Mouse (Mus musculus): Measurements from ENCODE around the gene Chmp1a. TPM values are rescaled to one million over a fixed set of nuclear protein-coding genes. Genes with fewer than 3 reads are reported as not detected.
A peak's percentile ranks its signal among the peaks of the same experiment; 100 is the strongest.
"Not testable (repeated sequence)": the region's sequence is repeated elsewhere in the genome, so short reads cannot be mapped to it uniquely, and the experiment has no call there.

Chmp1a gene
- total RNA-seq (2021) = 100 to 1,000 TPM in 1 of 2 experiments, 10 to 100 TPM in 1; 98.8 to 117 TPM
- long read RNA-seq, partial matches to known transcripts = 3 of 98 reads
- long read RNA-seq, other reads (novel, unspliced or antisense) = 92 of 98 reads

DNA sequence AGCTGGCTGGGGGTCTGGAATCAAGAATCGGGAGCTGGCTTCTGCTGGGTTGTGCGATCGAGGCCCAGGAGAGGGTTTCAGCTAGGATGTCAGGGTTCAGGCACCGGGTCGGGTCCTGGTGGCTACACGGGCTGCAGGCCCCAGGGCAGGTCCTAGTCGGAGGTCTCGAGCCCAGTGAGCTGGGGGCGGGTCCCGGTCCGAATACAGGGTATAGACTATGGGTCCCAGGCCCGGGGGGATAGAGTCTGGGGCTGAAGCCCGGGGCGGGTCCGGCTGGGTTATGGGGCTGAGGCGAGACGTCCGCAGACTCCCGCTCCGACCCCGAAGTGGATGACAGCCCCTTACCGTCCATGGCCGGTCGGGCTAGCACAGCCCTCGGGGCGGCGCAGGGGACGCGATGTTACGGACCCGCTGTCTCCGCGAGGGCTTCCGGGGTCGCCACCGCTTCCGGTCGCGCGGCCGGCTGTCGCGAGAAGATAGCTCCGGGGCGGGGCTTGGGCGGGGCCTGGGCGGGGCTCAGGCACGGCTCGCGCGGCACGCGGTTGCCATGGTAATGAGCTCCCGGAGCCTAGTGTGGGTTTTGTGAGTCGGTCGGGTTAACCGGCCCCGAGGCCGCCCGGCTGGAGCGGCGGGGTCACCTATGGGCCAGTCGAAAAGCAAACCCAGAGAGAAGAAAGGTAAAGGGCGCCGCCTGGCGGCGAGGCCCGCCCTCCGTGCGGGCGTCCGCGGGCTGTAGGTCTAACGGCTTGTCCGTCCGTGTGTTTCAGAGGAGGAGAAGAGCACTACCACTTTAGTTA lies at the start of gene Chmp1a, which contains the start of gene Spata33:
Chmp1a (minus strand) TSS at position 443 of the 797 bp plus-strand sequence.
Spata33 (plus strand) TSS at position 512 of the 797 bp plus-strand sequence.
- peak; percentile 75 to 92 for DNase-seq (ENCODE audit: low spot score in 2 of 2)

DNA sequence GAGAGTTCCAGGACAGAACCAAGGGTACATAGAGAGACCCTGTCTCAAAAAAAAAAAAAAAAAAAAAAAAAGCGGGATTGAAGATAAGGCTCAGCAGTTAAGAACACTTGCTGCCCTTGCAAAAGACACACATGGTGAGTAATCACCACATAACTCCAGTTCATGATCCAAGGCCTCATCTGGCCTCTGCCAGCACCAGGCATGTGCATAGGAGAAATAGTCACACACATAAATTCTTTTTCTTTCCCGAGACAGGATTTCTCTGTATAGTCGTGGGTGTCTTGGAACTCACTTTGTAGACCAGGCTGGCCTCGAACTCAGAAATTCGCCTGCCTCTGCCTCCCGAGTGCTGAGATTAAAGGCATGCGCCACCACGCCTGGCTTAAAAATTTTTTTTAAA lies 45.0 kb upstream of the Chmp1a start:
- DNase-seq (ENCODE audit: low spot score in 2 of 2) = not testable (repeated sequence)

DNA sequence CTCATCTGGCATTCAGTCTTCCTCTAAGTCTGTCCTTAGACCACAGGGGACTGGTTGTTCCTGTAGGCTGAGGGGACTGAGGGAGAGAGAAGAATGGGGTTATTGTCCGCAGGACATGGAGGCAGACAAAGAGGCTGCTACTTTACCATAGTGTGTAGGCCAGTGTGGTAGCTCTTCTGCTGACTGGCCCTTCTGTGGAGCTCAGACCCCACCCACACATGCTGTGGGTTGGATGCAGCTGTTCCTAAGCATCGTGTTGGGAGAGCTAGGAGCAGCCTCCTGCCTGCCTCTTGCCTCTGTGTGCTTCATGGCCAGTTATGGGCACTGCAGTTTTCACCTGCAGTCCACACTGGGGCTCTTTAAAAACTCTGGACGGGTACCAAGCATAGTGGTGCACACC lies 44.6 kb upstream of the Chmp1a start:
- peak; percentile 27 to 50 for DNase-seq (ENCODE audit: low spot score in 2 of 2)

DNA sequence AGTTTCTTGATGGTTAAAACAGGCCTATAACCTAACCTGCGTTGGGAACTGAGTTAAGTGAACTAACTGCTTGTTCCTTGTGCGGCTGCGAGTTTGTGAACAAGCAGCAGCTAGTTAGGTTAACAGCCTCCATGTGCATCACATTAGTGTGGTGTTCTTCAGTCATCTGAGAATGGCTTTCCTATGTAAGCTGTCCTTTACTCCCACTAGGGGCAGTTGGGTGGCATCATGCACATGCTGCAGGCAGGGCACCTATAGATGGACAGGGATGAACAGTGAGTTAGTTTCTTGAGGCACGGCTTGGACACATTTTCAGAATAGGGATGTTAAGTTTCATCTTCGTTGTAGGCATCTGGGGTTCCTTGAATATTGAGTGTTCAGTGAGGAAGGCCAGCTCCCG lies 42.6 kb upstream of the Chmp1a start:
- DNase-seq (ENCODE audit: low spot score in 2 of 2) = no peak

DNA sequence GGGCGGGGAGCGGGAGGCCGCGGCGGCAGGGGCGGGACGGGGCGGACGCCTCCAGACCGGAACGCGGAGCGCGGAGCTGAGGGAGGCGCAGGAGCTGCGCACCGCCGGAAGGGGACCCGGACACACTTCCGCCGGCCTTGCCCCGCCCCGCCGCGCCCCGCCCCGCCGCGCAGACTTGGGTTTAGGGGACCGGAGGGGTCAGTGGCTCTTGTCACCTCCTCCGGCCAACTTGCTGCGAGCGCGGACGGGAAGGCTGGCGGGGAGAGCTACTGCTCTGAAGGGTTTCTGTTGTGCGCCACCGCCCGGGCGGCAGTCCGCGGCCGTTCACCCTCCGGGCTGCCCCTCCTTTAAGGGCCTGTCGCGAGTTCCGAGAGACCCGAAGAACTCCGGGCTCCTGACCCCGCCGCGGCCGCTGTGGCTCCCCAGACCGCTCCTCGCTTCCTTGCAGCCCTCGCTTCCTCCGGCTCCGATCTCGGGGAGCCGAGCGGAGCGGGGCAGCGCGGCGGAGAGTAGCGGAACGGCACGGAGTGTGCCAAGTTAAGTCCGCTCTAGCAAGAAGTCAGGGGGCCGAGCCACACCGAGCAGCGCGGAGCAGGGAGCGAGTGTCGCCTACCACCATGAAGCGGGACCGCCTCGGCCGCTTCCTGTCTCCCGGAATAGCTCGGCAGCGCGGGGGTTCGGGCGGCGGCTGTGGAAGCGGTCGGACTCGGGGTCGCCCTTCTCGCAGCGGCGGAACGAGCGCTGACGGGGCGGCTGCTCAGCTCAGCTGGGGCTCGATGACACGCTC lies 41.7 kb upstream of the Chmp1a start, which contains the start of the genes Zfp276 and Vps9d1:
Zfp276 (plus strand) TSS at position 97 of the 787 bp plus-strand sequence.
Vps9d1 (minus strand) TSS at position 250 of the 787 bp plus-strand sequence.
- peak; percentile 71 to 83 for DNase-seq (ENCODE audit: low spot score in 2 of 2)

DNA sequence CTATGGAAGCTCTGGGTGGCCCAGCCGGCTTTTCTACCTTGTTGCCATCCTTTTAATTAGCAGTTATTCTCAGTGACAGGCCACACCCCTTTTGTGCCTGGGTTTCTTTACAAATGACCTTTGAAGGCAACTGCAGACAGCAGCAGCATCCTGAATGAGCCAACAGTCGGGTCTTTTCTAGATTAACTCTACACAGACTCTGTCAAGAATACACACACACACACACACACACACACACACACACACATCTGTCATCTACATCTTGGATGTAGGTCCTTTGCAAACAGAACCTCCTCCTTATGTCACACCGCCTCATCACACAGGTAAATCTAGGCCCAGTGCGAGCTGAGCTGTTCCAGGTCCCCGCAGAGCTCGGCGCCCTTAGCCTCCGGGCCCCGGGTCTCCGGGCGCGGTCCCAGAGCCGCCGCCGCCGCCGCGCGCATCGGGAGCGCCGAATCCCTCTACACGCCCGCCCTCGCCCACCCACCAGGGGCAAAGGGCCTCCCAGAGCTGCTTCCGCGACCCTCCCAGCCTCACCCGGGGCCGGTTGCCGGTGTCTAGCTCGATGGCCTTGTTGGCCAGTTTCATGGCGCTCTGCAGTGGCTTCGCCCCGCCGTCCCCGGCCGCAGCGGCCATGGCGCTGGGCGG lies 41.0 kb upstream of the Chmp1a start:
- DNase-seq (ENCODE audit: low spot score in 2 of 2) = peak in 1 of 2 experiments; percentile 28

DNA sequence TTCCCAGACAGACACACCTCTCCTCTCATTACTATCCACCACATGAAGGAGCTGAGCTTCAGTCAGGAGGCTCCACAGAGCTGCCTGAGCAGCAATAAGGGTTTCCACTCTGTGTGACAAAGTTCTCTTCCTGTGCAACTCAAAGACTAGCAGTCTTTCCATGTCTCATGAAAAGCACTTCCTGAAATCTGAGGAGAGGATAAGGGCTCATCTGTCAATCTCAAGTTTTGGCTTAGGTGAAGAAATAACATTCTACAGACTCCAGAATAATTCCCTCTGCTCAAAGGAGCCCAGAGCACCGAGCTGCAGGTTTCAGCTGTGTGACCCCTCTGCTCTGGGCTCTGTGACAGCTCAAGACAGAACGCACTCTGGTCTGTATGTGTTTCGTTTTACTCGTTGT lies 40.4 kb upstream of the Chmp1a start:
- no peak for DNase-seq (ENCODE audit: low spot score in 2 of 2)

DNA sequence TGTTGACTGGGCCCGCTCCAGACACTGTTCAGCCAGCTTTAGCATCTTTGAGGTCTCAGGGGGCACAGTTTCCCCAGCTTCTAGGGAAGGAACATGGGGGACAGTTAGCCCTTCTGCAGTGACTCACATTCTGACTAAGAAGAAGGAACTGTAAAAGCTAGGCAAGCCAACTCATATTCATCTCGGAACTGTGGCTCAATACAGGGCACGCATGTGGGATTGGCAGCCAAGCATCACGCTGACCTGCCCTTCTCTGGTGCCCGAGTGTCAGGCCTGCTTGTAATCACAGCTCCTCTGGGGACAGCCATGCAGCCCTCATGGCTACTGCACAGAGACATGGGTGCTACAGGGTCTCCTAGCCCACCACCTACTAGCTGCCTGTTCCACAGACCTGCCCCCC lies 38.4 kb upstream of the Chmp1a start:
- no peak for DNase-seq (ENCODE audit: low spot score in 2 of 2)

DNA sequence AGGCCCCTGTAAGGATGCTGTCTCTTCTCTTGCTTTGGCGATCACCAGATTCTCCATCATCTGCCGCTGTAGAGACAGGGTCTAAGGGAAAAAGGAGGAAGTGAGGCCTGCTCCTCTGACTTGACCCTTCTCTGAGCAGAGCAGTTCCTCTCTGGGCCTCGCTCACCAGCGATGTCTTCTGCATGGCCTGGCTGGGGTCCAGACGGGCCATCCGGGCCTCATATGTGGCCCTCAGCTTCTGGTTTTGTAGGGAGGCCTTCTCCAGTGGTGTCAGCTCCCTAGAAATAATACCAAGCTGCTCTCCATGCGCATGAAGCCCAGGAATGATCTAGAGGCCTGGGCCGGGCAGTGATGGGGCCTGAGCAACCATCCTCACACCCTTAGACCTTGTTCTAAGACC lies 36.0 kb upstream of the Chmp1a start:
- DNase-seq (ENCODE audit: low spot score in 2 of 2) = no peak

DNA sequence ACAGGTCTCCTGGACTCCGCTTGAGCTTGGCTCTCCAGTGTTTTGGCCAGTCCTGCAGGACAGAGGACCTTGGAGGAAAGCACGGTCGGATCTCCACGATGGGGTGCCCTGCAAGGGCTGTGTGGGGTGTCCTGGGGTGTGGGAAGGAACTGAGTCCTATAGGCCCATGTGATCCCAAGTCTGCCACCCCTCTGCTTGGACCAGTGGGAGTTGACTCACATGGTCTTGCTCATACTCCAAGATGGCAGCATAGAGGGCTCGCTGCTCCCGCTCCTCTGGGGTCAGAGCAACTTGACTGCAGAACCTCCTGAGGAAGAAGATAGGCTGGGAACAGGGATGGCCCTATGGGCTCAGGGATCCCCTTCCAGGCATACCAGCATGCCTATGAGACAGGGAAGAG lies 35.2 kb upstream of the Chmp1a start:
- no peak for DNase-seq (ENCODE audit: low spot score in 2 of 2)

DNA sequence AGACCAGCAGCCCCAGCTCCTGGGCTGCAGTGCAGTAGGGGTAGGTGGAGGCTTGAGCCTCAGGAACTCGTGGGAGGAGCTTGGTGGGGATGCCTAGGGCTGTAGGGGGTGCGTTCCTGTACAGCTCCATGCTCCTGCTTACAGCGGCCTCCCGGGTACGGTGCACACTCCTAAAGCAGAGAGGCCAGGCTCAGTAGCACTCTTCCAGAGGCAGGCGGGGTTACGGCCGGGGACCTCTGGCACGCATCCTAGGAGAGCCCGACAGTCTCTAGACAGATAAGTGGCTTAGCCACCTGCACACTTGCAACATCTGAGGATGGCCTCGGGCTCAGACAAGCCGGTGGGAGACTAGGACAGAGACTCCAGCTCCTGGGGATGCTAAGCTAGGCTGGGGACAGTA lies 33.0 kb upstream of the Chmp1a start:
- no peak for DNase-seq (ENCODE audit: low spot score in 2 of 2)

DNA sequence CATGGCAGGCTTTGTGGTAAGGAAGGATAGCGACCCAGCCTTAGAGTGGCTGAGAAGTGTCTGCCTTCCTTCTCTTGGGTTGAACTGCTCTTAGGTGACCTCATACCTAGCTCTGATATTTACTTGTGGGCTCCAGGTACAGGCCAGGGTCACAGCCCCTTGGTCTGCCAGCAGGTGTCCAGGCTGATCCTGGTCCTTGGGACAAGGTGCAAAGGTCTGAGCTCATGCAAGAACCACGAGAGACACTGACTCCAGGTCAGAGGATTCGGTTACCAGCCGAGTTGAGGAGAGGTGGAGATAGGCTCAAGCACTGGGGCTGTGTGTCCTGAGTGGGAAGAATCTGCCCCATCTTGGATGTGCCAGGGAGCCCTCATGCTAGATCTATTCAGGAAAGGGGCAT lies 31.8 kb upstream of the Chmp1a start:
- DNase-seq (ENCODE audit: low spot score in 2 of 2) = no peak

DNA sequence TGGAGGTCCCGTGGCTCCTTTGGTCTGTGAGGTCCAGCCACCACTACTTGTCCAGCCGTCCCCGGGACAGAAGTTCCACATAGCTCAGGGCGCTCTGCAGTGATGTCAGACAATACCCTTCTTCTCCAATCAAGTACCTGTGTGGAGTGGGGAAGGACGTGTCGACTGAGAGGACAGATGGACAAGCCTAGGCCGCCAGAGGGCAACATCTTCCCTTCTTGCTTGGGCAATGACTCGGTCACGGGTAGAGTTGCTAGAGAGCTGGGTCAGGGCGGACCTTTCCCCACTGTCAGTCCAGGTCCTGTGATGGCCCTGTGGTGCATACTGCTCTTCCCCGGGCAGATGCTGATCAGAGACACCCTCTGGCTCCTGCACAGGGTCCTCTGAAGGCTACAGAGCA lies 30.5 kb upstream of the Chmp1a start:
- no peak for DNase-seq (ENCODE audit: low spot score in 2 of 2)

DNA sequence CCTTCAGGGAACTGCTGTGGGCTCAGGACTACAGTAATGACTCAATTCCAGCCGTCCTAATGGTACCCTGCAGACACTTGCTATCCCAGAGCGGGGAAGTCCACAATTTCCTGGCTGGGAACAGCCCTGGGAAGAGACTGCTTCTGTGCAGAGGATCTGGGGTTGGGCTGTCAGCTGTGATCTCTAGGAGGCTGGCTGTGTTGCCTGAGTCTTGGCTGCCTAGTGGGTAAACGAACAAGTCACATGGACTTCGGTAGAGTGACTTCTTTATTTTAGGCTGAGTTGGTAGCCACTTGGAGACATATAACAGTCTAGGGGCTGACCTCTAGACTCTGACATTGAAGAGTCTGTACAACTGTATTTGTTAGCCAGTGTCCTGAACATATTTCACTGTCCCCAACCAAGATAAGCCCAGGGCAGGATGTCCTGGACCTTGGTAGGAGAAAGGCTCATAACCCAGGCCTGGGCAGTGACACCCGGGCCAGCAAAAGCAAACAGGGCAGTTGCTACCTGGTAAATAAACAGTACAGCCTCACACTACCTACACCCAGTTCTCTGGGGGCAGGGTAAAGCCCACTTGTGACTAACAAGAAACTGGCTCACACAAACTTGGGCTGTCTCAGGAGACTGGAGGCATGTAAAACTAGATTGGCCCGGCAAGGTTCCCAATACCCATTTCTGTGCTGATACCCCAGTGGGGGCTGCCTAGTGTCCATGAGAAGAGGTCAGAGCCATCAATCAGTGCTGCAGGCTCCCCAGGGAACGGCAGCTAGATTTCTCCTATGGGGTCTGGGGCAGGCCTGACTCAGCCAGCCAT lies 29.8 kb upstream of the Chmp1a start:
- DNase-seq (ENCODE audit: low spot score in 2 of 2) = no peak

DNA sequence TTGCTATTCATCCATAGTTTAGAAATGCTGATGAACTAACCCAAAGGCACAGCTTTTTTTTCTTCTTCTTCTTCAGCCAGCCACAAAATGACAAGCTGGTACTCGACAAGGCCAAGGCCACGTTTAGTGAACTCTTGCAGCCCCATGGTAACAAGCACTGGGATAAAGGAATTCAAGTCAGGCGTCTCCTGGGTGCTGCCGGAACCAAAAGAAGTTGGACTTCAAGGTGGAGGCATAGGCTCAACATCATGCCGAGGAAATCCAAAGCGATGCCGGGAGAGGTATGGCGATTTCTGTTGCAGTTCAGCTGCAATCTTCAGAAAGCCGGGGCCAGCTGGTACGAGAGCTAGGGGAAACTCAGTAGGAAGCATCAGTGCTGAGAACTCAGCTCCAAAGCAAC lies 26.8 kb upstream of the Chmp1a start:
- no peak for DNase-seq (ENCODE audit: low spot score in 2 of 2)

DNA sequence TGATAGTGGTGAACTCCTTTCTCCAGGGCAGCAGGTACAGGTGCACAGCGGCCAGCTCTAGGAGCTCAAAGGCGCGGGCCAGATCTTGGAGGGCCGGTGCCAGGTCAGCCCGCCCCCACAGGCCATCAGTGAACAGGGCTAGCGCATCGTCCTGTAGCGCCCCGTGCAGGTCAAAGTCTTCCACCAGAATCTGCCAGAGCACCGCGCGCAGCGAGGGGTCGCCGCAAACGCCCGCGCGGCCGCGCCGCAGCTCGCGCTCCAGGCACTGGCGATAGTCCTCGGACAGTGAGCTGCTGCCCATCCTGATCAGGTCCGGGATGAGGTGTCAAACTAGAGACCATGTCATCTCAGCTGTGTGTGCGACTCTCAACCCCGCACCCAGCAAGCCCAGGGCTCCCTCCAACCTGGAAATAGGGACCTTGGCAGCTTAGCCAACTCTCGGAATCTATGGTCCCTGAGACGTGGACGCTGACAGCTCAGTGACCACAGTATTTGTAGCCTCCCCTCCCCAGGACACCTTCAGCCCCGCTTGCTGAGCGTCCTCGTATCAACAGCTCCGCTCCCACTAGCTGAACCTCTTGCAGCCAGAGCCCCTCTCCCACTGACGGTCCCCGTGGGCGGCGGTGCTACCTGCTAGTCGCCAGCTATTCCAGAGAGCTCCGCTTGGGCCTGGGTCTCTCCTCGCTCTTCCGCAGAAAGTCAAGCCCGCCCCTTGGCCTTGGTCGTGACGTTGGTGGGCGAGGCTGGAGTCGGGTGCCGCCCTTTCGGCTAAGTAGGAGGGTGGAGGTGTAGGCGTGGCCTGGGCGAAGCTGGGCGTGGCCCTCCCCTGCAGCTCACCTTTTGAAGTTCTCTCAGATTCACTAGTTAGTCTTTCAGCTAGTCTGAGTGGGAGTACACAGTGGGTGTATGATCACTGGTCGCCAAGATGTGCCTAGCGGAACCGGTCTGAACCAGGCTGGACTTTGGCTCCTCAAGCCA lies 23.2 kb upstream of the Chmp1a start, which contains the start of gene Spata2l:
Spata2l (minus strand) TSS at position 714 of the 978 bp plus-strand sequence.
- peak; percentile 82 to 87 for DNase-seq (ENCODE audit: low spot score in 2 of 2)

DNA sequence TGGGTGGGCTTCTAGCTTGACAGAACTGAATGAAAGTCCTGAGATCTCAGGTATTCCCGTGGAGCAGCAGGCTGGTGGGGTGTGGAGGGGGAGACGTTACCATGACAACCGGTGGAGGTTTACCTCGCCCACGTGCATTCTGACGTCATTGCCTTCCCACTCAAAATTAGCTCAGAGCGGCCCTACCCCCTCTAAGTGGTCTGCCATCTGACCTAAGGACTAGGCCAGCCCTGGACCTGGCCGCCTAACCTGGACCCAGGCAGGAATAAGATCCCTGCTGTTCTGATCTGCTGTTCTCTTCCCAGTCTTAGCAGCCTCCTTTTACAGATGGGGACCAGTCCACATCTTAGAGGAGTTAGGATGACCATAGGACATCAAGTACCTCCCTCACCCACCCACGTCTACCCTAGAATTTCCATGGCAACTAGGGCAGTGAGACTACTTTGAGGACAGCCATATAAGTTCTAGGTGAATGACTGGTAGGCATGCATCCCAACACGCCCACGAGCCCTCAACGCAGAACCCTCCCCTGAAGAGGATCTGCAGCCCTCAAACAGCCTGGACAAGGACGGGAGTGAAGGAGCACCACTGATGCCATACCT lies 22.5 kb upstream of the Chmp1a start:
- DNase-seq (ENCODE audit: low spot score in 2 of 2) = peak; percentile 84 to 91

DNA sequence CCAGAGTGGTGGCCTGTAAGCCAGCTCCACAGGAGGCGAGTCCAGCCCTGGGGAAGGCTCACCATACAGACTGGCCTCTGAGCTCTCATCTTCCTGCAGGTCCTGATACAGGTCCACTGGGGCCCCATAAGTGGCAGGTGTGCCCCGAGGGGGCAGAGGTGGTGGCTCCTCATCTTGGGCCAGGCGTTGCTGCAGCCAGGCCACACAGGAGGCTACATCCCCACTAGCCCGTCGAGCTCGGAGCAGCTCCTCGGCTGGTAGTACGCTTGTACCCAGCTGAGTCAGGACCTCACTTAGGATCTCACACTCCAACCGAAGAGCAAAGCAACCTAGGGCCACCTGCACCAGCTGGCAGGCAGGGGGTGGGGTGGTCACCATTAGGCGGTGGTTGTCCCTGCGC lies 21.2 kb upstream of the Chmp1a start:
- peak in 1 of 2 experiments; percentile 39 for DNase-seq (ENCODE audit: low spot score in 2 of 2)

DNA sequence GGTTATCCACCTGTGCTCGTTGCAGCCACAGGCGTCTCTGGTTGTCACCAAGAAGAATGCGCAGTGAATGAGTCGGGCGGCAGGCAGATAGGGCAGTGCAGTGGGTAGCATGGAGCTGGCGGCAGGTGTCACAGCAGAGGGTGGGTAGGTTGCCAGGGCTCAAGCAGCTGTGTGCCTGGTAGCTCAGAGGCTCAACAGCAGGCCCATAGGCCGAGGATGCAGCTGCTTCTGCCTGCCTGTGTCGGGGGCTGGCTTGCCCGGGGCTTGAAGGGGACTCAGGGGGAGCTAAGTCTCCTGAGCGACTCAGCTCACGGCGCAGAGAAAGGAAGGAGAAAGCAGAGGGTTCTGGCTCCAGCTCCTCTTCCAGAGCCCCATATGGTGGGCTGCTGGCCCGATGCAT lies 20.7 kb upstream of the Chmp1a start:
- DNase-seq (ENCODE audit: low spot score in 2 of 2) = peak in 1 of 2 experiments; percentile 31
